Mouse (Mus musculus) lung, adult 2 months (tissue): ENCODE results near the gene Msn.

Experiments
- CTCF ChIP-seq: fragments of 200-500 bp; IDR thresholded peaks from 2 replicates; pipeline ENCODE4 v1.5.1; 2011; ENCODE audit warnings: mild to moderate bottlenecking, low read length, control low read depth; ENCODE audit not compliant: insufficient read depth
- POLR2A ChIP-seq: fragments of 200-500 bp; IDR thresholded peaks from 2 replicates; pipeline ENCODE4 v1.6.1; 2011; ENCODE audit warnings: low read depth, mild to moderate bottlenecking, control low read depth, low read length, borderline replicate concordance; ENCODE audit errors: extremely low read depth

DNA sequence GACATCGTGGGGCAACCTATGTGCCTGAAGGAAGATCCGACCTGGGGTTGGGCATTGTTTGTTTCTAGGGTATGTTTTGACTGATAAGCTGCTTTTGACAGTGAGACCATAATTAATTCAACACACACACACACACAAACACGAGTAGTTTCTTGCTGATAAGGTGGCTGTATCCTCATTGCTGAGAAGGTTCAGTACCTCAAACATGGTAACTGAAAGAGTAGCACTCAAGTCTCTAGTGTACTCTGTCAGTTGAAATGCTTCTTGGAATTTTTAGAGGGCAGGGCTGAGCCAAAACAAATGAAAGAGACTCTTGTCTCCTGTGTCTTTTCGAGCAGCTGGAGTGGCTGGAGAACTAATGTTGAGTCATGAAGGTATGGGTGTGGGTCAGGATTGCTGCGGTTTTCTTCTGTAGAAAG, 38.4 kb downstream of the Msn start:
- TF ChIP-seq POLR2A (no peak), CTCF (no peak)
